Mouse (Mus musculus): ENCODE data around the gene Hmgxb4.

The Hmgxb4 gene

DNA sequence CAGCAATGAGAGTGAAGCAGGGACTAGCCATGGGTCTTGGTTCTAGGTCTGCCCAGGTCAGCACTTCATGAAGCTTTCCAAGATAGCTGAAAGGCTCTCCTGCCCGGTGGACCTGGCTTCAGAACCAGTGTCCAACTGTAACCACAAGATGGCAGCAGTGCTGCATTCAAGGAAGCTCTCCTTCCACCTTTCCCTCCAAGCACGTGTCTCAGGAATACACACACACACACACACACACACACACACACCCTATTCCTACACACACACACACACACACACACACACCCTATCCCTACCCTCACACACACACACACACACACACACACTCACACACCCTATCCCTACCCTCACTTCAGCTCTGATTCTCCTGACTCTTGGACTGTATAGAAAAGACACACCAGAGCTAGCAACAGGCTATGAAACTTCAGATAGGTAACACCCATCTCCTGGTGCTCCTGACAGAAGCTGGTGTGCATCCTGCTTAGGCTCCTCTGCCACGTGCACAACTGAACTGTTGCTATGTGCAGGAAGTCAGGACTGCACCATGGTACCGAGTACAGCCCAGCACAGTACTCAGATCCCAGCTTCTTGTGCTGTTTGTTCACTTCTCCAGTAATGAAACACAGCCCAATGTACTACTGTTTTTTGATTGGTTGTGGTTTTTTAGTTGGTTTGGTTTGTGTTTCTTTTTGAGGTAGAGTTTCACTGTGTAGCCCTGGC is 78.6 kb downstream of the Hmgxb4 start:
- DNase-seq: peak; percentile 89 to 93

DNA sequence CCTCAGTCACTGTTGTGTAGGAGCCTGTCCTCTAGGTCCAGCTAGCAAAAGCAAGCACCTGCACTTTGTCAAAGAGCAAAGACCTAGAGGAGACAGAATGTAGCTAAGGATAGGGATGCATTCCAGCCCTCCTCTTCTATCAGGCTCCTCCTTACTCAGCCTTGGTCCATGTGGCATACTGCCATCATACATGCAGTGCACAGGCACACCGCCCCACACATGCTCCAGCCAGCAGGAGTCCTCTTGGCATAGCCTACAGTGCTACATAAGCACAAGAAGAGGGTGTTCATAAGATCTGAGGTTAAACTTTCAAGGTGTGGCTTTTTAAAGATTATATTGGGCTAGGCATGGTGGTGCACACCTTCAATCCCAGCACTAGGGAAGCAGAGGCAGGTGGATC is 81.7 kb downstream of the Hmgxb4 start:
- DNase-seq: no peak

DNA sequence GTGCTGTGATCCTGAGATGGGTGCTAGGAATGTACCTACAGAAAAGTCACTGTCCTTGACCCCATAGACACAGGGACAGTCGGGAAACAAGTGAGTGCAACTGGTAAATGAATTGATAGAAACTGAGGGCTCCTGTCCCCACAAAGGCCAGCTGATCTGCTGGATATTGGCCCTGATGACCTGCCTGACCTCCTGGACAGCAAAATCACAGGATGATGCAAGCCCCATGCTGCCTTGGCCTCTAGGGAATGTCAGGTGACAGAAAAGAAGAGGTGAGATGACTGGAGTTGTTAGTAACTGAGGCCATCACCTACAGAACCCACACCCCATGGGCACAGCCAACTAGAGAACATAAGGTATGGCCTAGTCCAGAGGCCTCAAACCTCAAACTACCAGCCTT is 85.1 kb downstream of the Hmgxb4 start:
- DNase-seq: no peak

DNA sequence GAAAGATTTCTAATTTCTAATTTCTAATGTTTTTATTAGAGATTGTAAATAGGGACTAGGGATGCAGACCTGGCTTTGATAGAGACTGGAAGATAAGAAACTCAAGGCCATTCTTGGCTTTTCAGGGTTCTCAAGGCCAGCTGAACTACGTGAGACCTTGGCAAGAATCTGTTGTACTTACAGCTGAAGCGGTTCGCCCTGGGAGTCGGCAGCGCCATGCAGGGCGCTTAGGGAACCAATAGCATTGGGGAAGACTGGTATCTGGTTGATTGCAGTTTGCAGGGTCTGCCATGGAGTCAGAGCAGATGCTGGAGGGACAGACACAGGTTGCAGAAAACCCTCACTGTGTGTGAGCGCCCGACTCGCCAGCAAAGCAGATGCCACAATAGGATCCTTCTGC is 85.7 kb downstream of the Hmgxb4 start:
- DNase-seq: no peak

Data from kidney, postnatal 25 days (tissue).